Mouse (Mus musculus): ENCODE results near the gene Smim23.

Smim23 gene

GRCm38 (mm10) chr11:32824505-32824904 is at the start of gene Smim23:
Smim23 (minus strand) TSS chr11:32824605.
- DNase-seq: no peak

- no peak for DNase-seq
Measured at GRCm38 (mm10) chr11:32868619-32869383, 44.4 kb upstream of the Smim23 start.

GRCm38 (mm10) chr11:32864615-32865014 is 40.2 kb upstream of the Smim23 start:
- DNase-seq: peak; percentile 43

- peak; percentile 4 for DNase-seq
Measured at GRCm38 (mm10) chr11:32857418-32857879, 33.0 kb upstream of the Smim23 start.

GRCm38 (mm10) chr11:32846682-32847222 is 22.3 kb upstream of the Smim23 start:
- DNase-seq: no peak

- DNase-seq: no peak
Measured at GRCm38 (mm10) chr11:32841169-32841568, 16.8 kb upstream of the Smim23 start.

- DNase-seq: no peak
Measured at GRCm38 (mm10) chr11:32840256-32840655, 15.9 kb upstream of the Smim23 start.

GRCm38 (mm10) chr11:32835022-32835421 is 10.6 kb upstream of the Smim23 start:
- no peak for DNase-seq

GRCm38 (mm10) chr11:32834367-32834918 is 10.0 kb upstream of the Smim23 start:
- DNase-seq: no peak

GRCm38 (mm10) chr11:32817566-32817965 is 6.8 kb downstream of the Smim23 start:
- no peak for DNase-seq

GRCm38 (mm10) chr11:32814286-32814685 is 10.1 kb downstream of the Smim23 start:
- no peak for DNase-seq

GRCm38 (mm10) chr11:32809091-32809490 is 15.3 kb downstream of the Smim23 start:
- no peak for DNase-seq

- DNase-seq: peak; percentile 28
Measured at GRCm38 (mm10) chr11:32805958-32806357, 18.4 kb downstream of the Smim23 start.

- DNase-seq: no peak
Measured at GRCm38 (mm10) chr11:32803658-32804057, 20.7 kb downstream of the Smim23 start.

- no peak for DNase-seq
Measured at GRCm38 (mm10) chr11:32801715-32802114, 22.7 kb downstream of the Smim23 start.

GRCm38 (mm10) chr11:32800929-32801375 is 23.5 kb downstream of the Smim23 start:
- DNase-seq: no peak

- DNase-seq: no peak
Measured at GRCm38 (mm10) chr11:32798445-32798844, 26.0 kb downstream of the Smim23 start.

GRCm38 (mm10) chr11:32794759-32795445 is 29.5 kb downstream of the Smim23 start:
- no peak for DNase-seq

GRCm38 (mm10) chr11:32786201-32786600 is 38.2 kb downstream of the Smim23 start:
- no peak for DNase-seq

- no peak for DNase-seq
Measured at GRCm38 (mm10) chr11:32785591-32786147, 38.7 kb downstream of the Smim23 start.

GRCm38 (mm10) chr11:32782724-32783123 is 41.7 kb downstream of the Smim23 start:
- no peak for DNase-seq

- DNase-seq: peak; percentile 16
Measured at GRCm38 (mm10) chr11:32781633-32782404, 42.6 kb downstream of the Smim23 start.
